In the genomic region with DNA sequence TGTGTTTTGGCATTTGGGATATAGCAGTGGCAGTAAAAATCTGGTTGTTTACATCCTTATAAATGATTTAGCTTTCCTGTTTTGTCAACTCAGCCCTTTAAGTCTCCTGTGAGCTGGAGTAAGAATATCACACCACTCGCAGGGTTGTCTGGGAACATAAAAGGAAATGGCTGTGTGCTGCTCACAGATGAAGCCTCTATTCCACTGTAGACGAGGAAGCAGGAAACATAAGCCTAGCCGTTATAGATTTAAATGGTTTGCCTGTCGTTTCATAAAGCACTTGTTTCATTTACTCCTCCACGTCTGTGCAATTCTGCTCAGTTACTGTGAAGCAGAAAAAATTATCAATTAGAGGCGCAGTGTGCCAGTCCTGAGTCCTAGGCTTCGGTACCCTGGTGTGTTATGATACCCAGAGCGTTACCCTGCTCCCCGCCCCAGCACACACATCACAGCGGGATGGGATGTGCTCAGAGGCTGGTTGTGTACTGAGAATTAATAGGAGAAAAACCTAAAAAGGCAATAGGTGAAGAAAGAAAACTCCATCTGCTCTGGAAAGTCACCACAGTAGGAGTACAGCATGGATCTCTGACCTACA, we compare ENCODE assay signal across 18 mouse cellular contexts. TPM values are rescaled to one million over a fixed set of nuclear protein-coding genes. Genes with fewer than 3 reads are reported as not detected.
DNase-seq lines count a peak whose midpoint lies in the region; ATAC-seq lines count a peak whose summit lies in the region.
"Had no signal": no experiment of that assay in that cellular context is flagged by ENCODE, and none has a peak within 500 bp of the region (broad histone marks: within the 10 kb centered on the region; RNA-seq: fewer than 3 reads in every experiment).

No protein-coding gene starts in this region.

- intact Hi-C loops in left cerebral cortex, postnatal 14 days (cut with DNase I), result no loop called here

- WGBS in kidney, embryonic 16.5 days, result 30% methylated on average over 10 of the region's 10 CpGs
- 30% methylated on average over 10 of the region's 10 CpGs for WGBS in limb, embryonic 13.5 days

- no peak overlapping the region for H3K4me3 ChIP-seq in kidney, embryonic 16.5 days (ENCODE audit: low read length)
- H3K4me3 ChIP-seq in limb, embryonic 13.5 days, result no peak overlapping the region
- H3K4me3 ChIP-seq: forebrain, embryonic 12.5 days; heart, embryonic 10.5 days had no signal

- 0 out of 2 replicates have a peak, but pooled peaks have one; percentile 51 for ATAC-seq in kidney, embryonic 16.5 days (ENCODE audit: low FRiP score, low TSS enrichment)
- ATAC-seq in limb, embryonic 13.5 days (ENCODE audit: low FRiP score, low read depth), result no peak
- ATAC-seq: inflammation-experienced regulatory T-cells, adult 6 months; Patski had no signal

- H3K27me3 ChIP-seq in kidney, embryonic 16.5 days (ENCODE audit: insufficient read depth, low read length), result no peaks in the 10 kb centered on the region
- H3K27me3 ChIP-seq in limb, embryonic 13.5 days, result no peaks in the 10 kb centered on the region
- H3K27me3 ChIP-seq: forebrain, embryonic 12.5 days; Patski had no signal

- H3K4me1 ChIP-seq in kidney, embryonic 16.5 days (ENCODE audit: insufficient read depth, low read length), result 0 out of 2 replicates have a peak, but pooled peaks cover 5% of the 10 kb centered on the region
- H3K4me1 ChIP-seq in limb, embryonic 13.5 days, result peaks cover 11% of the 10 kb centered on the region; the same call in 1 of the 2 replicates

- DNase-seq in kidney, postnatal 25 days, result no peak
- DNase-seq in retina, postnatal 1 day, result peak; percentile 29
- DNase-seq in retina, embryonic 14.5 days (ENCODE audit: low spot score), result no peak
- DNase-seq in embryo, embryonic 10 days (ENCODE audit: low spot score), result no peak
- DNase-seq in left cerebral cortex, postnatal 14 days (ENCODE audit: low spot score in 2 of 2), result no peak
- DNase-seq: adrenal gland, postnatal 36 days; cerebellum, adult 9-10 months; gastrocnemius, postnatal 36 days; heart, postnatal 10 days; kidney, adult 9 months; lung, adult 2 months had no signal

- H3K9ac ChIP-seq in kidney, embryonic 16.5 days (replicated peaks; ENCODE audit: low read length), result 0 out of 2 replicates have a peak overlapping the region, but pooled peaks have one; percentile 17
- H3K9ac ChIP-seq in limb, embryonic 13.5 days, result no peak overlapping the region
- H3K9ac ChIP-seq: forebrain, embryonic 12.5 days had no signal

- no peak overlapping the region for H3K4me2 ChIP-seq in kidney, embryonic 16.5 days (replicated peaks; ENCODE audit: low read depth, low read length)
- peak overlapping the region; percentile 29; the same call in 1 of the 2 replicates for H3K4me2 ChIP-seq in limb, embryonic 13.5 days (replicated peaks)
- H3K4me2 ChIP-seq: forebrain, embryonic 12.5 days; liver, embryonic 11.5 days had no signal

- no peaks in the 10 kb centered on the region for H3K36me3 ChIP-seq in kidney, embryonic 16.5 days (ENCODE audit: insufficient read depth, low read length)
- H3K36me3 ChIP-seq in limb, embryonic 13.5 days, result no peaks in the 10 kb centered on the region
- H3K36me3 ChIP-seq: forebrain, embryonic 12.5 days; heart, embryonic 10.5 days had no signal

- no peak overlapping the region for H3K27ac ChIP-seq in kidney, embryonic 16.5 days (ENCODE audit: low read length)
- H3K27ac ChIP-seq in limb, embryonic 13.5 days, result no peak overlapping the region; the same call in 1 of the 2 replicates
- H3K27ac ChIP-seq: forebrain, embryonic 12.5 days; heart, embryonic 10.5 days had no signal

- no peaks in the 10 kb centered on the region for H3K9me3 ChIP-seq in kidney, embryonic 16.5 days (ENCODE audit: low read length)
- H3K9me3 ChIP-seq in limb, embryonic 13.5 days, result no peaks in the 10 kb centered on the region
- H3K9me3 ChIP-seq: forebrain, embryonic 12.5 days; heart, embryonic 10.5 days had no signal

RNA-seq across cellular contexts. Expression of a gene that starts 17.8 kb away (rescaled TPM):
- polyA plus RNA-seq in kidney, embryonic 16.5 days (2015; fragmentation: Nextera tagmentation; extraction: Ambion mirVana), result 4.3 and 5.0 TPM in 2 replicates
- 4.1 and 4.3 TPM in 2 replicates for polyA plus RNA-seq in limb, embryonic 13.5 days (2015; fragmentation: Nextera tagmentation; extraction: Ambion mirVana)
- total RNA-seq in left cerebral cortex, postnatal 14 days (2021), result 10 to 100 TPM; 41.0 to 48.4 TPM
